Mouse (Mus musculus) spleen, adult 2 months (tissue): ENCODE results near the gene Vim. TPM values are rescaled to one million over a fixed set of nuclear protein-coding genes. Genes with fewer than 3 reads are reported as not detected.

Source experiments
- DNase-seq, 2 experiments: peaks; one replicate each; pipeline versions ENCODE4 v3.0.0 to v3.0.0-alpha.2; 2012 to 2021; ENCODE audit warnings: low spot score in 2 of 2, low read depth in 1 of 2
- H3K27ac ChIP-seq: fragments of 200-500 bp; 2 replicates; pipeline ENCODE4 v1.5.1; 2012; ENCODE audit warnings: low read length, inconsistent platforms; ENCODE audit not compliant: insufficient read depth
- H3K27me3 ChIP-seq: fragments of 200-500 bp; 2 replicates; pipeline ENCODE4 v1.6.1; 2012; ENCODE audit warnings: mild to moderate bottlenecking, moderate library complexity, low read length, inconsistent platforms; ENCODE audit not compliant: control insufficient read depth, insufficient read depth
- H3K36me3 ChIP-seq: fragments of 200-500 bp; 2 replicates; pipeline ENCODE4 v1.6.1; 2012; ENCODE audit warnings: mild to moderate bottlenecking, low read length, inconsistent platforms; ENCODE audit not compliant: control insufficient read depth, insufficient read depth
- H3K4me1 ChIP-seq: fragments of 200-500 bp; 2 replicates; pipeline ENCODE4 v1.6.1; 2011; ENCODE audit warnings: inconsistent platforms; ENCODE audit not compliant: control insufficient read depth, insufficient read depth, insufficient read length
- H3K4me3 ChIP-seq: fragments of 200-500 bp; 2 replicates; pipeline ENCODE4 v1.5.1; 2011; ENCODE audit warnings: mild to moderate bottlenecking, inconsistent platforms; ENCODE audit not compliant: insufficient read depth, insufficient read length; ENCODE audit errors: extremely low read depth
- CTCF ChIP-seq: fragments of 200-500 bp; IDR thresholded peaks from 2 replicates; pipeline ENCODE4 v1.5.1; 2011; ENCODE audit warnings: mild to moderate bottlenecking, inconsistent platforms; ENCODE audit not compliant: insufficient read depth, insufficient read length, insufficient replicate concordance; ENCODE audit errors: extremely low read depth
- POLR2A ChIP-seq: fragments of 200-500 bp; IDR thresholded peaks from 2 replicates; pipeline ENCODE4 v1.6.1; 2011; ENCODE audit warnings: low read depth, low read length, inconsistent platforms
- WGBS: fragments of 180-500 bp; shearing (Covaris S2); methylation state at CpG from one replicate; pipeline ENCODE4 v1.1.7; 2018; 5-methylcytosine and 5-hydroxymethylcytosine counted together
- polyA plus RNA-seq: library from polyadenylated mRNA; depleted of rRNA; stranded (reverse); fragments of >200 nt; gene quantifications from 2 replicates; pipeline ENCODE4 v1.2.3, GENCODE M21; 2012; rRNA removed

Vim gene
- 718 and 867 TPM in 2 replicates for polyA plus RNA-seq

GRCm38 (mm10) chr2:13573408-13574065 is at the start of gene Vim:
TSS of gene Vim (plus strand) at chr2:13573927.
- under 1% methylated on average over 26 of the region's 26 CpGs for WGBS
- Histone ChIP-seq H3K27ac (peak within 1 kb of the TSS; percentile 92), H3K27me3 (no peaks in the 10 kb centered on the region), H3K36me3 (peaks cover 11% of the 10 kb centered on the region), H3K4me1 (peaks cover 5% of the 10 kb centered on the region), H3K4me3 (peak within 1 kb of the TSS; percentile 72)
- peak; percentile 56 to 81 for DNase-seq
- TF ChIP-seq POLR2A (no peak), CTCF (no peak)

GRCm38 (mm10) chr2:13526205-13526604 is 47.5 kb upstream of the Vim start:
- Histone ChIP-seq H3K4me1 (no peaks in the 10 kb centered on the region), H3K4me3 (no peak overlapping the region), H3K36me3 (no peaks in the 10 kb centered on the region), H3K27me3 (no peaks in the 10 kb centered on the region), H3K27ac (no peak overlapping the region)
- no peak for TF ChIP-seq CTCF
- no peak for TF ChIP-seq POLR2A
- no peak for DNase-seq
- 82% methylated on average over 2 of the region's 2 CpGs for WGBS

GRCm38 (mm10) chr2:13527125-13527524 is 46.6 kb upstream of the Vim start:
- H3K36me3 ChIP-seq = no peaks in the 10 kb centered on the region
- TF ChIP-seq CTCF = no peak
- TF ChIP-seq POLR2A = no peak
- 84% methylated on average over 2 of the region's 2 CpGs for WGBS
- no peaks in the 10 kb centered on the region for H3K27me3 ChIP-seq
- no peak for DNase-seq
- no peak overlapping the region for H3K27ac ChIP-seq
- H3K4me1 ChIP-seq = no peaks in the 10 kb centered on the region
- no peak overlapping the region for H3K4me3 ChIP-seq

DNA sequence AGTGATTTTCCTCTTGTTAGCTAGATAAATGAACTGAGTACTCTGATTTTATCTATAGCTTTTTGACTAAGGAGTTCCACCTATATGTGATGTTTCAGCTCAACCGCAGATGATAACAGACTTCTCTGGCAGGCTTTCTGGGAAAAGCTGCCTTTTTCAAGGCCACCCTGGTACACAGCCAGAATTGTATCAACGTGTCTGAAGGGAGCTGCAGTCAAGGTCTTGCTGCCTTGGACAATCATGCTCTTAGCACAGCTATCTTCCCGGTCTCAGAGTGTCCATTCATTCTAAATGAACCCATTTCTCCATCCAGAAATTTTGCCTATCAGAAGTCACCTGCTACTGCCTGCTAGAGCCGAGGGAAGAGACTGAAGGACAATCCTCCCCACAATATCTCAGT is 46.2 kb upstream of the Vim start:
- H3K4me3 ChIP-seq = no peak overlapping the region
- no peak for DNase-seq
- no peaks in the 10 kb centered on the region for H3K4me1 ChIP-seq
- TF ChIP-seq POLR2A = no peak
- no peak for TF ChIP-seq CTCF
- no peaks in the 10 kb centered on the region for H3K27me3 ChIP-seq
- H3K27ac ChIP-seq = no peak overlapping the region
- 81% methylated on average over 4 of the region's 4 CpGs for WGBS
- H3K36me3 ChIP-seq = no peaks in the 10 kb centered on the region

- Histone ChIP-seq H3K4me3 (no peak overlapping the region), H3K4me1 (no peaks in the 10 kb centered on the region), H3K27ac (no peak overlapping the region), H3K36me3 (no peaks in the 10 kb centered on the region), H3K27me3 (no peaks in the 10 kb centered on the region)
- TF ChIP-seq POLR2A (no peak), CTCF (no peak)
- 90% methylated on average over 3 of the region's 3 CpGs for WGBS
- no peak for DNase-seq
These were observed 44.3 kb upstream of the Vim start for GRCm38 (mm10) chr2:13529253-13529933.

DNA sequence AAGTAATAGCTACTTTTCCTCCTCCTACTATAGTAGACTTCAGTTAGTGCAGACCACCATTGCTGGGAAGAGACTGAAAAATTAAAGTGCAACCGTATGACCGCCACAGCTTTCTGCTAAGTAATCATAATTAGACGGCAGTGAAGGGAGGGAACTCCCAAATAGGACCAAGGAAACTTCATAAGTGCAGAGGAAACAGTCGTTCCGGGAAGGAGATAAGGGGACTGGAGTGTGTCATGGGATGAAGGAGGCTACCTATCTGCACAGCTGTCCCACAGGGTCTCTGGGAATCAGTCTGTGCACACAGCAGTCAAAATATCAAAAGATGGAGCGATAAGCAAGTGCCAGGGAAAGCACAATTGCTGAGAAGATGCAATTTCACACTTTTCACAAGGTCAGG is 43.1 kb upstream of the Vim start:
- Histone ChIP-seq H3K27me3 (no peaks in the 10 kb centered on the region), H3K27ac (no peak overlapping the region), H3K36me3 (no peaks in the 10 kb centered on the region), H3K4me3 (no peak overlapping the region), H3K4me1 (no peaks in the 10 kb centered on the region)
- WGBS = 83% methylated on average over 6 of the region's 6 CpGs
- TF ChIP-seq POLR2A = no peak
- TF ChIP-seq CTCF = no peak
- no peak for DNase-seq

DNA sequence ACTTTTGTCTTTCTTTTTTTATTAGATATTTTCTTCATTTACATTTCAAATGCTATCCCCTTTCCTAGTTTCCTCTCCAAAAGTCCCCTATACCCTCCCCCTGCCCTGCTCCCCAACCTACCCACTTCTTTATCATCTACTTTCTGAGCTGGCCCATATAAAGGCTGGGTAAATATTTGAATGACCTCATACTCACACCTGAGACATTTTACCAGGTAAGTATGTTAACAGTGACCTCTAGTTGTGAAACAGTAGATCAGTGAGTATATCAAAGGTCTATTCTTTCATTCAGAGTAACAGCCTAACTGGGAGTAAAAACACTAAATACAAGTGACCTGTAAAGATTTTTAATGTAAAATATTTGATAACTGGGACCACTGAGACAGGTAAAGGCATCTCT is 37.0 kb upstream of the Vim start:
- H3K27ac ChIP-seq = no peak overlapping the region
- TF ChIP-seq CTCF = no peak
- no peak for TF ChIP-seq POLR2A
- no peaks in the 10 kb centered on the region; the same call in 1 of the 2 replicates for H3K4me1 ChIP-seq
- H3K4me3 ChIP-seq = no peak overlapping the region
- H3K27me3 ChIP-seq = no peaks in the 10 kb centered on the region
- H3K36me3 ChIP-seq = no peaks in the 10 kb centered on the region
- DNase-seq = no peak
